Mouse (Mus musculus): ENCODE measurements around the gene F11r.
"Not testable (repeated sequence)": the region's sequence is repeated elsewhere in the genome, so short reads cannot be mapped to it uniquely, and the experiment has no call there.

F11r gene

DNA sequence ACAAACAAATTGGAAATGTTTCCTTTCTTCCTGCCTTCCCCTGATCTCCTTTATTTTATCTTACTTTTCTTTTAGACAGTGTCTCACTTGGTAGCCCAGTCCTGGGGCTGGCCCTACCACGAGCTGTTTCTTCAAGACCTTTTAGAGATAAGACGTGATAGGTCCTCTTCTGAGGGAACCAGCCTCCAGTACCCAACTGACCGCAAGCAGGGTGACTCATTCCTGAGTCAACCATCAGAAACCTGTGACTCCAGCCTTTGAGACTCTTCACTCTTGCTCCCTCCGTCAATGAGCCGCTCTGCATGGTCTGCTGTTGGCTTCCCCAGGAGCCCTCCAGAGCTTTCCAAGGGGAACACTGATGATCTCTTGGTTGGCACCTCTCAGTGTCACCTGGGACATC is 33.6 kb downstream of the F11r start:
- no peak for DNase-seq (ENCODE audit: low spot score)

DNA sequence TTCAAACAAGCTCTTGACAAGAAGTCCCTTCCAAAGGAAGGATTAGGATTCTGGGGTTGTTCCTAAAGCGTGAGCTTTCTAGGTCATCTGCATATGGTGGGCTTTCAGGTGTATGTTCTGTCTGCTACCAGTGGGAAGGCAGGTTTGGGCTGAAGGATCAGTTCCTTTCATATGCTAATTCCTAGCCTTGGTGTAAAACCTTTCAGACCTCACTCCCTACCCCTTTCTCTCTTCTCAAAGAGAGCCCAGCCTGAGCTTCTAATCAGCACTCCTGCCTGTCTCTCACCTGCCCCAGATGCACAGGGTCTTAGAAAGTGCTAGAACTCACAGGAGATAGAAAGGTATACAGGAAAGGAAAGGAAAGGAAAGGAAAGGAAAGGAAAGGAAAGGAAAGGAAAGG is 34.1 kb downstream of the F11r start:
- no peak for DNase-seq (ENCODE audit: low spot score)

DNA sequence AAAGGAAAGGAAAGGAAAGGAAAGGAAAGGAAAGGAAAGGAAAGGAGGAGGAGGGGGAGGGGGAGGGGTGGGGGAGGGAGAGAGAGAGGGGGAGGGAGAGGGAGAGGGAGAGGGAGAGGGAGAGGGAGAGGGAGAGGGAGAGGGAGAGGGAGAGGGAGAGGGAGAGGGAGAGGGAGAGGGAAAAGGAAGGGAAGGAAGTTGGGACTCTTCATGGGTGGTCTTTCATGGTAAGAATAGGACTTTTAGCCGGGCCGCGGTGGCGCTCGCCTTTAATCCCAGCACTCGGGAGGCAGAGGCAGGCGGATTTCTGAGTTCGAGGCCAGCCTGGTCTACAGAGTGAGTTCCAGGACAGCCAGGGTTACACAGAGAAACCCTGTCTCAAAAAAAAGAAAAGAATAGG is 34.6 kb downstream of the F11r start:
- not testable (repeated sequence) for DNase-seq (ENCODE audit: low spot score)

DNA sequence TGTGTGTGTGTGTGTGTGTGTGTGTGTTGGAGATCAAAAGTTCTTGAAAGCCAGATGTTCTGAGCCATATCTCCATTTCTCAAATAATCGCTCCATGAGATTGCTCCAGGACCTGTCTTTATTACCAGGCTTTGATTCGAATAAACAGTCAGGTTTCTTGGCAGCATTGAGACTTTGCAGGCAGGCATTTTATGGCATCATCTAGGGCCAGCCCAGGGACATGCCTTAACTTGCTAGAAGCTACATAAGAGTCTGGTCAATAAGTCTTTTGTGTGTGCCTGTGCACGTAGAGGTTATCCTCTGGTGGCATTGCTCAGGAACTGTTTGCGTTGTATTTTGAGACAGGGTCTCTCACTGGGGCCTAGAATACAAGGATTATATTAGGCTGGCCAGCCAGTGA is 36.2 kb downstream of the F11r start:
- DNase-seq (ENCODE audit: low spot score): no peak

DNA sequence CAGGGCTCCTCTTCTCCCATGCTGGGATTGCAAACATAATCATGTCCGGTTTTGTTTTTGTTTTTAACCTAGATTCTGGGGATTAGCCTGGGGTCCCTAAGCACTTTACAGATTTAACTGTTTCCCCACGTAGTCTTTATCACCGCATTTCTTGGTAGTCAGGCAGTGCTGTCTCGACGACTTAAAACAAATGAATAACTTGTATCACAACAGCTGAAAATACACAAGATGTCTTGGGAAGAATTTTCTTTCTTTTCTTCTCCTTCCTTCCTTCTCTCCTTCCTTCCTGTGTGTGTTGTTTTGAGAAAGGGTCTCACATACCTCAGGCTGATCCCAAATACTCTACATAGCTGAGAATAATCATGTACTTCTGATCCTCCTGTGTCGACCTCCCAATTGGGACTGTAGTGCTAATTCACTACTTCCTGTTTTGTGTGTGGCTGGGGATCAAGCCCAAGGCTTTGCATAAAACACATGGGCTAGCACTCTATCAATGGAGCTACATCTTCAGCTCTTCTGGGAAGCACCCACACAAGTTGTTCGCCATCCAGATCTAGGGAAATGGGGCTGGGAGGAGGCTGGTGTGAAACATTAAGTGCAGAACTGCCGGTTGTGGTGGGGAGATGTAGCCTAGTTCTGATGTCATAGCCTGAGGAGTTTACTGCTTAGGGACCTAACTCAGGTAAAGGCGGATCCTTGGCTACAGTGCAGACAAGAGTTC is 36.7 kb downstream of the F11r start:
- no peak for DNase-seq (ENCODE audit: low spot score)

DNA sequence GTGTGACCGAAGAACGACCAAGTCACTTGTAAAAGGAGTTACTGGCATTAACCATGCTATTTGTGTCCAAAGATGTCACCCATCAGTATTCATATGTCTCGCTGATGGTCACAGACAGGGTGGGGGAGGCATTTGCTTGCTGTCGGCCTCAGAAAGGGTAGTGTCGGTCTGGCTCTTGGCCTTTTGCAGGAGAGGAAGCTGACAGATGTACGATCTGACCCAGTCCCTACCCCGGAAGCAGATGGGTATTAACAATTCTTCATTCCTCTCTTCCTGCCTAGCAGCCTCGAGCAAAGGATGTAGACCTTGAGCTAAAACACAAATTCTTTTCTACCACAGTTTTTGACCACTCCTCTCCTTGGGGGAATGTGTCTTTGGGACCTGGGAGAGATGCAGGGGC is 39.8 kb downstream of the F11r start:
- DNase-seq (ENCODE audit: low spot score): no peak

DNA sequence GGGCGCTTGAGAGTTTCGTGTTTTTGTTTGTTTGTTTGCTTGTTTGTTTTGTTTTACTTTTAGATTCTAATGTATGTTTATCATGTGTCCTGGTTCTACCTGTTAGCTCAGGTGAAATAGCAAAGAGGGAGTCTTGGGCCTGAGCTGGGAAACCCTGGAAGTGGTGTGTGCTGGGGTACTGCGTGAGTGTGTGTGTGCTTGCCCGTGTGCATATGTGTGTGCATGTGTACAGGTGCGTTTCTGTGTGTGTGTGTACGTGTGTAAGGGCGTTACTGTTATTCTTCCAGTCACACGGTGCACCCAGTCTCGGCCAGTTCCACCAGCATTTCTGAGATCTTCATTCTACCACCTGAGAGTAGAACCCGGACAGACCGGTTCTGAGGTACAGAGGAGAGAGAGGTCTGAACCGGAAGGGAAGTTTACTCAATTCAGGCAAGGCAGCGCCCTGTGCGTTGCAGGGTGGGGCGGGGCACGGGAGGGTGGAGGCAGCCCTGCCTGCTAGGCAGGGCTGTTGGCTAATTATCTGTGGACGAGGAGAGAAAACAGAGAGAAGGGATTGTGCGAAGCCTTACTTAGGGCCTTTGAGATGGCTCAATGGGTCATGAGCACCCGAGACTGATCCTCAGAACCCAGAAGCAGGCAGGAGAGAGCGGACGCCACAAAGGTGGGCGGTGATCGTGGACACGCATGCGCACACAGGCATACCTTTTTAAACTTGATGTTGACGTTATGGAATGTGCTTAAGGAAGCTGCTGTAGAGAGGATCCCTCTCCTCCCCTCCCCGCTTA is 40.6 kb downstream of the F11r start:
- no peak for DNase-seq (ENCODE audit: low spot score)

DNA sequence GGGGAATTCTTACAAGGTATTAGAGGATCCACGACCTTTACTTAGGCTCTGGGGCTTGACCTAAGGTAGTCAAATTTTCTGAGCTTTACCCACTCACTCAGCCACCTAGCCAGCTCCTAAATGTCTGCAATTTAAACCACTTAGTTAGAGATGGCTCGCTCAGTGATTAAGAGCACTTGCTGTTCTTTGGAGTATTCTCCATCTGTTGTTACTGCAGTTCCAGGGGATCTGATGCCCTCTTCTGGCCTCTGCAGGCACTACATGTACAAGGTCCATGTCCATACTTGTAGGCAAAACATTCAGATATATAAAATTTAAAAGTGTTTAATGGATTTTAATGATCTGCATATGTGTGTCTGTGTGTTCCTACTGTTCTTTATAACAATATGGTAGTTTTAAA is 41.6 kb downstream of the F11r start:
- DNase-seq (ENCODE audit: low spot score): no peak

DNA sequence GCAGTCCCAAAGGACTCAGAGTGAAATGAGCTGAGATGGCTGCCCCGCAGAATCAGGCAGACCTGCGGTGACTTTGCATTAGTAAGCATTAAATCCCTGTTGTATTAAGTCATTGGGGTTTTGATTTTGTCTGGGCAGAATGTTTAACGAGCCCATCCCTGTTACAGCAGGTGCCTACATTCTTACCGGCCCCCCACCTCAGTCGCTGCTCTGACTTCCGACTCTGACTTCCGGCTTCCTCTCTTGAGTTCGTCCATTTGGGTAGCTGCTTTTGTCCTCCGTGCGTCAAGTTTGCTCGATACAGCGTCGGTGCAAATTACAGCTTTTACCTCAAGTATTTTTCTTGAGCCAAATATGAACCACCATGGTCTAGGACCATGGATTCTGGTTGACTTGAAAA is 56.9 kb downstream of the F11r start:
- DNase-seq (ENCODE audit: low spot score): no peak

DNA sequence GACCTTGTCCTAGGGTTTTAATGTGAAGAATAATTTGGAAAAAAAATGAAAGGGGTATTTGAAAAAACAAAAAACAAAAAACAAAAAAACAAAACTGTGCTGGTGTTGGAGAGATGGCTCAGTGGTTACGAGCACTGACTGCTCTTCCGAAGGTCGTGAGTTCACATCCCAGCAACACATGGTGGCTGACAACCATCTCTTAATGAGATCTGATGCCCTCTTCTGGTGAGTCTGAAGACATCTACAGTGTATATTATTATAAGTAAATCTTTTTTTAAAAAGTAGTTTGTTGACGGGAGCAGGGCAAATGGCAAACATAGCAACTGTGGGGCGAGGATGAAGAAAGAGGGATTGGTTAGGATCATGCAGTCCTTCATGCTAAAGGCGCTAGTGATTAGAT is 58.0 kb downstream of the F11r start:
- no peak for DNase-seq (ENCODE audit: low spot score)

DNA sequence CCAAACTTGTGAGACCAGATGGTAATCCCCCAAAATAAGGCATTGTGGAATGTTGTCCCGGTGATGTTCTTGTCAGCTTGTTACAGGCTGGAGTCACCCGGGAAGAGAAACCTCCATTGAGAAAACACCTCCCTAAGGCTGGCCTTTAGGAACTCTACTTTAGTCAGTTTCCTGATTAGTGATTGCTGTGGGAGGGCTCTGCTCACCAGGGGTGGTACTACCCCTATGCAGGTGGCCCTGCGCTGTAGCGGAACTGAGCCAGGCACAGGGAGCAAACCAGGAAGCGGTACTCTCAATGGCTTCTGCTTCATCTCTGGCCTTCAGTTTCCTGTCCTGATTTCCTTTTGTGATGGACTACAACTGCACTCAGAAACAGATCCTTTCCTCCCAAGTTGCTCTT is 62.5 kb downstream of the F11r start:
- no peak for DNase-seq (ENCODE audit: low spot score)

DNA sequence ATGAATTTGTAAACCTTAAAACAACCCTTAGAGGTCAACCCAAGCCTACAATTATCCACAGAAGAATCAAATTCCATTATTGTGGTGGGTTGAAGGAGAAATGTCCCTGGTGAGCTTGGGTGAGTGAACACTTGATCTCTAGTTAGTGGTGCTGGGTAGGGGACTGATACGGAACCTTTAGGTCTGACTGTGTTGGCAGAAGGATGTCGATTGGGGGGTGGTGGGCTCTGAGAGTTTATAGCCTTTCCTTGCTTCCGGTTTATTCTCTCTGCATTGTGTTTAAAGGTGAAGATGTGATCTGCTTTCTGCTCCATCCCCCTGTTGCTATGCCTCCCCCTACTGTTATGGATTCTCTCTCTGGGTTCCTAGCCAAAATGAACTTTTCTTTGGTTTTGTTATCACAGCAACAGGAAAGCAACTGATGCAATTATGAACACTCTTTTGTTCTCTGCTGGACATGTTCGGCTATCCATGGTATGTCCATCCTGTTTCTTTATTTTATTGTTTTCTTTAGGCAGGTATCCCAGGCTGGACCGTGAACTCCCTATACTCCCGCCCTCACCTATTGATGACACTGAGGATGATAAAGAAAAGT is 63.8 kb downstream of the F11r start:
- DNase-seq (ENCODE audit: low spot score): no peak

DNA sequence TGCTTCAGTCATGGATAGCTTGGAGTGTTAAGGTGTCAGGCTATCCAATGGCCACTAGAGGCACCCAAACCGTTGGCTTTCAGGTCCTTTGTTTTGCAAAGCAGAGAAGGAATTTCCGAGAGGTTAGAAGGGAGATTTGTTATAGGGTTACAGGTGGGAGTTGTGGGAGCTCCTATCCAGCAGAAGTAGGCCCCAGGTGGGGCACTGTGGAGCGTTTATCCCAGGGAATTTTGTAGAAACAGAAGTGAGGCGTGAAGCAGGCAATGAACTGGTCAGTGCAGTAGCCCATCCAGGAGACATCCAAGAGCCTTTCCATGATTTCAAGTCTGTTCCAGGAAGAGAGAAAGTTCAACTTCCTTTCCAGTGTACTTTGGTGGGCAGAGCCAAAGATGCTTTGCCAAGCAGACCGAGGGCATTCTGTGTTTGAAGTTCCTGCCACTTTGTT is 64.3 kb downstream of the F11r start:
- DNase-seq (ENCODE audit: low spot score): no peak

DNA sequence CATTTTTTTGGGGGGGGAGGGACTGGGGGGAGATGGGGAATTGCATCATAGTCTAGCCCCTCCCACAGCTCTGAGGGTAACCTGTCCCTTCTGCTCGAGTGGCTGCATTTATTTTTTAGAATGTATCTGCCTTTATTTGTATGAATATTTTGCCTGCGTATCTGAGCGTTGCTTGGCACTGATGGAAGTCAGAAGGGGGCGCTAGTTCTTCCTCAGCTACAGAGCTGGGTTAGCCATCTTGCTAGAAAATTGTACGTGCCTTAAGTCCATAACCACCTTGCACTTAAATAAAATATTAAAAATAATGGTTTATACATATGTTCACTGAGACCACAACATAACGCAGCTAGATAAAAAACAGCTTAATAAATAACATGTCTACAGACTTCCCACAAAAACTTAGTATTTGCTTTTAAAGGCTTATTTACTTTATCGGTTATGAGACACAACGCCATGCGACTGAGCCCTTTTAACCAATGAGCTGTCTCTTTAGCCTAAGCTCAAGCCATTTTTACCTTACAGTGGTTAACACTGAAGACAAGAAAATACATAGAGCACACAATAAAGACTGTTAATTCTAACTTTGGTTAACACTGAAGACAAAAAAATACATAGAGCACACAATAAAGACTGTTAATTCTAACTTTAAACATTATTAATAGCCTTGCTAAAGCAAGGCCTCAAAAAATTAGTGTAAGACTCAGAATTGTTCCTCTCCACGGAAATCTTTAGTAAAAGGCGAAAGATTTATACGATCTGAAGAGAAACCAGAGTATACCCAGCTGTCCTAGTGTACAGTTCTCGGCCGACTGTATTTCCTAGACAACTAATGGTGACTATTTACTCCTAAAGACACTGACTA is 65.3 kb downstream of the F11r start:
- no peak for DNase-seq (ENCODE audit: low spot score)

DNA sequence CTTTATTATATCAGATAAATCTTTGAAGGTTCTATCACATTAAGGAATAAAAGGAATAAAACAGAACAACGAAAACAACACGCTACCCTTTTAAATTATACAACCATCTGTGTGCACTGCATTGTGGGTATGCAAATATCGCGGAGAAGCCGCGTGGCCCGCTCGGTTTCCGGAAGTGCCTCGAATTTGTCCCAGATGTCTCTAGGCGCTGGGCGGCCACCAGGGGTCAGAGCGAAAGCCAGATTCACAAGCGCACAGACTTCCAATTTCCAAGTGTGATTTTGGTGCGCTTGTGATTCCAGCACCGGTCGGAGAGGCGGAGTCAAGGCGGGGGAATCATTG is 65.9 kb downstream of the F11r start, which contains the start of gene Alyref2:
Gene Alyref2 (plus strand): TSS at position 229 of the 342 bp plus-strand sequence.
- no peak for DNase-seq (ENCODE audit: low spot score)

DNA sequence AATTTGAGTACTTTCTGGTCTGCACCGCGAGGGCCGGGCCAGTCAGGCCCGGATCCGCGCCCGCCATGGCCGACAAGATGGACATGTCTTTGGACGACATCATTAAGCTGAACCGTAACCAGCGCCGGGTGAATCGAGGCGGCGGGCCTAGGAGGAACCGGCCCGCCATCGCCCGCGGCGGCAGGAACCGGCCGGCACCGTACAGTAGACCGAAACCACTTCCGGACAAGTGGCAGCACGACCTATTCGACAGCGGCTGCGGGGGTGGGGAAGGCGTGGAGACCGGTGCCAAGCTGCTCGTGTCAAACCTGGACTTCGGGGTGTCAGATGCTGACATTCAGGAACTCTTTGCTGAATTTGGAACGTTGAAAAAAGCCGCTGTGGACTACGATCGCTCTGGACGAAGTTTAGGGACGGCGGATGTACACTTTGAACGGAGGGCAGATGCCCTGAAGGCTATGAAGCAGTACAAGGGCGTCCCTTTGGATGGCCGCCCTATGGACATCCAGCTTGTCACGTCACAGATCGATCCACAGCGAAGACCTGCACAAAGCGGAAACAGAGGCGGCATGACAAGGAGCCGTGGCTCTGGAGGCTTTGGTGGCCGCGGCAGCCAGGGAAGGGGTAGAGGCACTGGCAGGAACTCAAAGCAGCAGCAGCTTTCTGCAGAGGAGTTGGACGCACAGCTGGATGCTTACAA is 66.4 kb downstream of the F11r start:
- peak; percentile 71 for DNase-seq (ENCODE audit: low spot score)

DNA sequence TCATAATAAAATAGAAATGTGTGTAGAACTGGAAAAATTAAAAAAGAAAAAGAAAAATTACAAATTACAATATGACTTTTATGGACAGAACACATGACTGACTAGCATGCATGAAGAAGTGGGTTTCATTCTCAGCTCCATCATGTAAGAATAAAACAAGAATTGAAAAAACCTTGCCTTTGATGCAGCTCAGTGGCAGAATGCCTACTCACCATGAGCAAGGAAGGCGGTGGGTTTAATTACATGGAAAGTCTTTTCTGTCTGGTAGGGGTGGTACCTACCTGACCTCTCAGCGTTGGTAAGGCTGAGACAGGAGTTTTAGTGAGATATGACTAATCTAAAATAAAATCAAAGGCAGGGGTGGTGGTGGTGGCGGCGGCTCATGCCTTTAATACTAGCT is 67.3 kb downstream of the F11r start:
- DNase-seq (ENCODE audit: low spot score): no peak

DNA sequence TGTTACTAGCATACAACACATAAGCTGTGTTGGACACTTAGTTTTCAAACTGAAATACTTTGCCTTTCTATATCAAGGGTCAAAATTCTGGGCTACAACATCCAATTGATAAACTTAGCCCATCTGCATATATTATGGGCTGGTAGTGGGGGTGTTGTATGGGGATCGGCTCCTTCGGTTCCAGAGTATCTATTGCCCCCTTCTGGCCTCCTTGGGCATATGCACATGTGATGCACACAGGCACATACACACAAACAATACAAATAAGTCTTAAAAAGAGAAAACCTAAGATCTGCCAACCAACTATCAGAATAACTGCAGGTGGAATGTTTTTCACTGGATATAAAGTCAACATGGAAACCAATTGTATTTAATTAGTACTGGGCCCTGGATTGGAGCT is 75.9 kb downstream of the F11r start:
- DNase-seq (ENCODE audit: low spot score): no peak

DNA sequence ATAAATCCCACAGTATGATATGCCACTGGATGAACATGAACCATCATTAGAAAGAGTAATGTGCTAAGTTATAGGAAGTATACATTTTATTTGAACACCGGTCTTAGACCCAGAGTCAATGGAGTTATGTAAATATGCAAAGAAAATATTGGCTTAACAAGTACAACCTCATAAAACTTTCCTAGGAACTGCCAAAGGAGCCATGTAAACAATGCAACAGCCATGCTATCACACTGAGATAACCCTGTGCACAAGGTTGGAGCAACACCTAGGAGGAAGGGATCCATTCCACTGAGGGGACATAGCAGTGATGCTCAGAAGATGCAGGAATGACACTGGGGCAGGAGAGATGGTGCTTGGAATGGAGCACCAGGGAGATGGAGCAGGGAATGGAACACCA is 76.4 kb downstream of the F11r start:
- DNase-seq (ENCODE audit: low spot score): no peak

All from ovary, postnatal 10 days (tissue).